Mouse (Mus musculus) heart, adult 8-10 months (tissue): Measurements from ENCODE around the gene Sorl1. TPM values are rescaled to one million over a fixed set of nuclear protein-coding genes. Genes with fewer than 3 reads are reported as not detected.
"Not testable (repeated sequence)": the region's sequence is repeated elsewhere in the genome, so short reads cannot be mapped to it uniquely, and the experiment has no call there.

Source experiments
- DNase-seq: peaks from one replicate; pipeline ENCODE4 v3.0.0; 2022; ENCODE audit warnings: low spot score
- total RNA-seq, 4 experiments: library from RNA; stranded (reverse); gene quantifications; 2 replicates each; pipeline ENCODE4 v1.2.4; 2022

Sorl1 gene
- total RNA-seq, 4 experiments from 2014 or later, result 15.1 to 20.9 (median 18.2) TPM

DNA sequence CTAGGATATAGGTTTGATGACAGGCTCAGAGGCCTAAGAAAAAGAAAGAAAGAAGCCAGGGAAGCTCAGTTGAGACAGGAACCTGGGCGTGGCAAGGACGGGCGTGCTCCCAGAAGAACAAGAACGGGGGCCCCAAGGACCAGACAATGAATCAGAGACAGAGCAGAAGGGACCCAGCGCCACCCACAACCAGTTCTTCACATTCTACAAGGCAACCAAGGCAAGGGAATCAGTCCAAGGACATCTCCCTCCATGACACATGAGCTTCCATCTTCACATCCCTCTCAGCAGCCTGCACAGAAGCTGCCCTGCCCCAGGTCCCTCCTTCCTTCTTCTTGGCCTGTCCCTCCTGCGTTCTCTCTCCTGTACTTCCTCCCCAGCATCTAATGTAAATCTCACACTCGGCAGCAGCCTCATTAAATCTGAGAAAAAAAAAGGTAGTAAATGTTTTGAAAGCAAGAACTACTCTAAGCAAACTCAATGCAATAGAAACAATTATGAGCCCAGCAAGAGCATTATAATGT lies 30.0 kb downstream of the Sorl1 start:
- DNase-seq, result no peak

GRCm38 (mm10) chr9:42092749-42093148 lies 31.3 kb downstream of the Sorl1 start:
- DNase-seq, result no peak

GRCm38 (mm10) chr9:42091561-42091960 lies 32.5 kb downstream of the Sorl1 start:
- no peak for DNase-seq

DNA sequence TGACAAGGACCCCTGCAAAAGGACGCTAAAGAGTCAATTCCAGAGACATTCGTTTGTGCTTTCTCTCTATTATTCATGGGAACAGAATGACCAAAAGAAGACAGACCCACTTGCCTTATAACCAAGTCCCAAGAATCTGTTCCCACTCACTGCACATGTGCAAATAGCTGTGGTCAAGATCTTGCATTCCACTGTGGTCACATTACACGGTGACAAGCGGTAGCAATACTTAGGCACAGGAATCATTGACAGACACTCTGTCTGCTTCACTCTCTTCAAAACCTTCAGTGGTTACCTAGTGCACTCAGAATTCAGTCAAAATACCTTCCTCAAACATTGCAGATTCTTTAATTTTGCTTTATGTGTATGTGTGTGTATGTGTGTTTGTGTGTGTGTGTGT lies 36.2 kb downstream of the Sorl1 start:
- no peak for DNase-seq

DNA sequence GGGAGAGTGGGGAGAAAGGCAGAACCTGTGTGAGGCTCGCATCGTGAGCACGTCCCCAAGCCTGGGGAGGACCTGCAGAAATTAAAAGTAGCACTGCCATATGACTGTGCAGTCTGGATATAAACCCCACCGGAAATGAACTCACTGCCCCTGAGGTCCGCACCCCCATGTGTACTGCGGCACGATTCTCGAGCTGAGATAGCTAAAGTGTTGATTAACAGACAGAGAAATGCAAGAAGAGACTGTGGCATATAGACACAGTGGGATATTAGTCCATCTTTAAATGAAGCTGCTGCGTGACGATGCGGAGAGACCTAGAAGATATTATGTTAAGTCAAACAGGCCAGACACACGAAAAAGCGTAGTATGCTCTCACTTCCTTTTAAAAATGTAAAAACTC lies 38.1 kb downstream of the Sorl1 start:
- no peak for DNase-seq

- no peak for DNase-seq
Measured at GRCm38 (mm10) chr9:42083661-42084067, 40.4 kb downstream of the Sorl1 start.

GRCm38 (mm10) chr9:42081681-42082530 lies 42.2 kb downstream of the Sorl1 start:
- no peak for DNase-seq

DNA sequence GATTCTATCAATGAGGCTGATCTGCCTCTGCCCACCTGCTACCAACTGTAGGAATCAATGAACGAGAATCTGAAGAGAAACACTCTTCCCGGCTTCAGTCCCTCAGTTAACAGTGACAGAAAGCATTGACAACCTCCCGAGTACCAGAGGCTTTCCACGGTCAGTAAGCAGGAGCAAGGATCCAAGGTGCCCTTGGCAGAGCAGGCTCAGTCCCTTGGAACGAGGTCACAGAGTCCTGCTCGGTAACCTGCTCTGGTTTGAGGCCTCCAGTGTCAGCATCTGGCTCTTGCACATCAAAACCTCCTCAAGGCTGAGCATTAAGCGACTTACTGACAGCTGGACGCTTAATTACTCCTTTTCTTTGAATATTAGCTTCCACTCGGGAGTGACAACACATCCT lies 43.4 kb downstream of the Sorl1 start:
- DNase-seq, result no peak

DNA sequence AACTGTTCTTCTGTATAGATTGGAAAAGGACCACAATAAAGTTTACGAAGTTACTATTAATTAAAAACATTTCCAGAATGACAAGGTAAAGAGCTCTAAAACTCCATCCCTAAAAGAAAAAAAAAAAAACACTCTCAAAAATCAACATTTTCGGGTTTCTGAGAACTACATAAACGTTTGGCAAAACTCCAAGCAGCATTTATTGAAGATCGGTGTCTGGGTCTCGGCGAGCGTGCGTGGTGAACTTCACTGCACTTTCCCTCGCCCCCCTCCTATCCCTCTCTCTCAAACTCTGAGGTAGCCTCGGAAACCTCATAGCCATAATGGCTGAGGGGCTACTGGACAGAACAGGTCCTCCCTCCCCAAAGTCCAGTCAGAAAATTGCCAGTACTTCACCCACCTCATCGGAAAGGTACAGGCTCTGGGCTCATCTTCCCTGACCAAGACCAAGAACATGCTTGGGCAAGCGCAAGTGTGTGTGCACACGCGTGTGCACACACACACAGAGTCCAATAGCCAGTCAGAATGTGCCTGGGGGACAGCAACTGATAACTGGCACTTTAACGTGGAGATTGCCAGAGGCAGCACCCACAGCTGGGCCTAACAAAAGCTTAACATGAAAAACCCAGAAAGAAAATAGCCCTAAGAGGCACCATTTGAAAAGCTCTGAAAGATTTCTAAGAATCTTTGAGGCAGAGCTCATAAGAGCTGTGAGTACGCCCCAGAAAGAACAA lies 46.8 kb downstream of the Sorl1 start:
- no peak for DNase-seq

- no peak for DNase-seq
Measured at GRCm38 (mm10) chr9:42076256-42076849, 47.7 kb downstream of the Sorl1 start.

- no peak for DNase-seq
Measured at GRCm38 (mm10) chr9:42075241-42075640, 48.9 kb downstream of the Sorl1 start.

DNA sequence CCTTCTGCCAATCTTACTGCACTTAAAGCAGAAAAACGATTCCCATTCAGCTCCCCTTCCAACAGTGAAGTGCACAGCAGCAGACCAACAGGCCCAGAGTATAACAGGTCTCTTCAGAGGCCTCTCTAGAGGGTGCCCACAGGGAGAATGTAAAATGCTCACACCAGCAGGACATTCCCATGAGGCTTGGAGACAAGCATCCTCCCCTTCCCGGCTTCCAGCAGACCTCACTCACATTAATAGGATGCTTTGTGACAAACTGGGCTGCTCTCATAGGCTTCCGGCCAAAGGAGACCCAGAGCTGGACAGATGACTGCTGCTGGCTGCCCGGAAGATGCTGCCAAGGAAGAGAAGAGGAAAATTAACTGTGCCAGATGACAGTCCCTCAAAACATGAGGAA lies 52.1 kb downstream of the Sorl1 start:
- DNase-seq, result no peak

DNA sequence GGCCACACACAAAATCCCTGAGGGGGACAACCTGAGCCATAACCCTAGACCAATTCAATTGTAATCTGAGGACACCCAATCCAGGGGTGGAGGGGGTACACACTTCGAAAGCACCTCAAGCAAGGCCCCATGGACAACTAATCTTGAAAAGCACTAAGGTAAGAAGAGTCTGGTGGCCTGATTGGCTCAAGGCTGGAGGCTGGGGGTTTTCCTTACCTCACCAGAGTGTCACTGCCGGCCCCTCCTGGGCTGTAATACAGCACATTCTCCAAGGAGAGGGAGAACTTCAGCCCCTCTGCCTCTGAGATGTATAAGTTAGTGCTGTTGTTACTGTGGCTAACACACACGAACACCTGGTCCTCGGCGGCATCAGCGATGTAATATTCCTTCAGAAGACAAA lies 53.2 kb downstream of the Sorl1 start:
- DNase-seq, result no peak

DNA sequence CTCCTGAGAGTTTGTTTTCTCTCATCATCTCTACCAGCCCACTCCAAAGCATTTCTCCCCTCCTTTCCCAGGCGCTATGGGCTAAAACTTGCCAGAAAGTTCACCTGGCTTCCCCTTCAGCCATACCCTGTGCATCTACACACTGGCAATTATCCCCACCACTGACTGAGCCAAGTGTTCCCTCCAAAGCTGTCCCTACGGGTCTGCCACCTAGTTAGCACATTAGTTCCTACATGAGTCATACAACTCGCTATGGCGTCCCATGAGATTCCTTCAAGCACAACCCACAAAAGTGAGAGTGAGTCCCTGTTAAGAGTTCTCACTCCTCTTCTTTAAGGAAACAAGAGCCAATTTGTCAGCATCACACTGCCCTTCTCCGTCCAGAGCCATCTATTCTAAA lies 54.6 kb downstream of the Sorl1 start:
- no peak for DNase-seq

DNA sequence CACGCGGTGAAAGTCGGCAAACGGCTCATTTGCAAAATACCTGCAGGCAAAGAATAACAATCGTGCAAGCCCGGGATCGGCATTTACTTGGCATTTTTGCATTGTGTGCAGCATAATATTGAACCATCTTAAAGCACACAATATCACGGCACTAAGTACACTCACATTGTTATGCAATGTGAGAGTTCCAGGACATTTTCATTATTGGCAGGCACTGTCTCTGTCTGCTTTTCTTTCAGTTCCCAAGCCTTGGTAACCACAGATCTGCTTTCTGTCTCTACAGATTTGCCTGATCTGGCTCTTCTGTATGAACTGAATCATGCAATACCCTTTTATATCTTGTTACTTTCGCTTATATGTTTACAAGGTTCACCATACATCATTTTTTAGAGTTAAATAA lies 56.1 kb downstream of the Sorl1 start:
- DNase-seq, result no peak

GRCm38 (mm10) chr9:42065756-42066155 lies 58.3 kb downstream of the Sorl1 start:
- DNase-seq, result no peak

DNA sequence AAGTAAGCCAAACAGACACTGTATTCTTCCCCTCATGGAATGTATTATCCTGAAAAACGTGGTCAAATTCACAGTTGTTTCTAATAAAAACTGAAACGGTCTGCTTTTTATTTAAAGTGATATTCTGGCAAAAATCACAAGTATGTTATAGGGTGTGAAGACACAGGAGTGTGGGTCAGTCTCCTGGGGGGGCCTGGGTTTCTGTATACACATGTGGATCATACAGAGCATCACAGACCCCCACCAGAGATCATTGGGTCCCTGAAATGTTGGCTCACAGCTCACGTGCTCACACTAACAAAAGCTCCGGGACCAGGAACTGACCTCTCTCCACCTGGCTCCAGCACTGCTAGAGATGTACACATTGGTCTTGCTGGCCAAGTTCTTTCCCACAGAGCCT lies 60.7 kb downstream of the Sorl1 start:
- DNase-seq, result no peak

- no peak for DNase-seq
Measured at GRCm38 (mm10) chr9:42062269-42062668, 61.8 kb downstream of the Sorl1 start.

DNA sequence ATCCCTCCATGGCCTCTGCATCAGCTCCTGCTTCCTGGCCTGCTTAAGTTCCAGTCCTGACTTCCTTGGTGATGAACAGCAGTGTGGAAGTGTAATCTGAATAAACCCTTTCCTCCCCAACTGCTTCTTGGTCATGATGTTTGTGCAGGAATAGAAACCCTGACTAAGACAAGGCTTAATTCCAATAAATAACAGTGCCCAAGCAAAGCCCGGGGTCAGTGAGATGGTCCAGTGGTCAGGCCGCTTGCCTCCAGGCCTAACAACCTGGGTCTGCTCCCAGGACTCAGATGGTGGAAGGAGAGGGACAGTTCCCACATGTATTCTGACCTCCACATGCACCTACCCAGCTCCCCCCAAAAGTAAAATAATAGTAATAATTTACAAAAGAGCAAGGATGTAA lies 65.1 kb downstream of the Sorl1 start:
- not testable (repeated sequence) for DNase-seq

- no peak for DNase-seq
Measured at GRCm38 (mm10) chr9:42056591-42056990, 67.5 kb downstream of the Sorl1 start.

- DNase-seq, result no peak
Measured at GRCm38 (mm10) chr9:42055378-42055777, 68.7 kb downstream of the Sorl1 start.
